11 mouse cellular contexts compared by ENCODE assay signal in the genomic region with DNA sequence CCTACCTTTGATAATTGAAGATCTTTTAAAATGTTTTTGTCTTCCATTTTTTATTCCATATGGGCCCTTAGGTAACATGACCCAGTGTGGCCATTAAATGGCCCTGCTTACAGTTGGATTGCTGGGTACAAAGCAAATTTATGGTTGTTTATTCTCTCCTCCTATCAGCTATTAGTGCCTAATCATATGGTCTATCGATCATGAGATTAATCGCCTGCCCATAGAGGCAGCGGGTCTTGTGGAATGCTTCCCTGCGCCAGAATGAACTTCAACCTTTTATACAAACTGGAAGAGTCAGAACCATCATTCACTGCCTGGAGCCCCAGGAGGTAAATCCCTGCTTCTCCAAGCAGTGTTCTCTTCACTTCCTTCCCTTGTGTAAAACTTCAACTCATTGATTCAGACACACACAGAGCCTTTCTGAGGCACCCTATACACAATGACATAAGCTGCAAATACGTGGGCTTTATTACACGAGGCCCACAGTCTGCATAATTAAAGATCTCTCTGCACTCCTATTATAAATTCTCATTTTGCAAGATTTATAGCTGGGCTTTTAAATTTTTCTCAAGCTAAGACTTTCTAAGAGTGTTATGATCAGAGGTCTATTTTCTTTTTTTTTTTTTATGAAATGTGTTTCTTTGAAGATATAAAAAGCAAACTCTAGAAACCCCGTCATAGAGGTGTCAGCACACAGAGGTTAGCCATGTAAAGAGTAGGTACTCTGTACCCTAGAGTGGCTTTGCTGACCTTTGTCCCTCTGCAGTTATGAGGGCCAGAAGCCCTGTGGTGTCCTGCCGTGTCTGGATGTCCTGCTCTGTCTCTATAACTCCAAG.
A peak's percentile ranks its signal among the peaks of the same experiment; 100 is the strongest.
DNase-seq lines count a peak whose midpoint lies in the region; ATAC-seq and TF ChIP-seq lines count a peak whose summit lies in the region.
"Had no signal": no experiment of that assay in that cellular context is flagged by ENCODE, and none has a peak within 500 bp of the region (broad histone marks: within the 10 kb centered on the region; RNA-seq: fewer than 3 reads in every experiment).

No protein-coding gene starts in this region.

- no peaks in the 10 kb centered on the region for H3K27me3 ChIP-seq in heart, embryonic 16.5 days (ENCODE audit: control insufficient read depth, insufficient read depth, low read length)
- H3K27me3 ChIP-seq in hindbrain, postnatal 0 days (ENCODE audit: insufficient read depth, low read length) = no peaks in the 10 kb centered on the region
- H3K27me3 ChIP-seq: lung, embryonic 15.5 days had no signal

- DNase-seq in kidney, adult 9 months = peak; percentile 59
- DNase-seq in kidney, postnatal 10 days = no peak
- no peak for DNase-seq in hindbrain, postnatal 0 days (ENCODE audit: low spot score)
- DNase-seq in mesoderm, embryonic 11.5 days (ENCODE audit: low read depth, low spot score) = peak; percentile 86
- DNase-seq in ovary, adult 18-20 months (ENCODE audit: low spot score) = no peak
- DNase-seq in right cerebral cortex, adult 18-20 months = no peak
- DNase-seq: adrenal gland, postnatal 25 days; cerebellum, postnatal 14 days had no signal

- H3K4me2 ChIP-seq in heart, embryonic 16.5 days (ENCODE audit: low read depth, low read length) = no peak overlapping the region
- no peak overlapping the region for H3K4me2 ChIP-seq in hindbrain, postnatal 0 days (ENCODE audit: low read depth, low read length)
- H3K4me2 ChIP-seq: lung, embryonic 15.5 days had no signal

- H3K27ac ChIP-seq in heart, embryonic 16.5 days (ENCODE audit: low read length) = peak overlapping the region; percentile 83
- peak overlapping the region; percentile 32; the same call in 1 of the 2 replicates for H3K27ac ChIP-seq in hindbrain, postnatal 0 days

- H3K9me3 ChIP-seq in heart, embryonic 16.5 days (replicated peaks; ENCODE audit: control insufficient read depth, low read length) = no peaks in the 10 kb centered on the region
- no peaks in the 10 kb centered on the region for H3K9me3 ChIP-seq in hindbrain, postnatal 0 days (ENCODE audit: low read length)
- H3K9me3 ChIP-seq: lung, embryonic 15.5 days had no signal

- WGBS in heart, embryonic 16.5 days = 62% methylated on average over 8 of the region's 8 CpGs
- 27% methylated on average over 8 of the region's 8 CpGs for WGBS in hindbrain, postnatal 0 days

- peaks cover 65% of the 10 kb centered on the region for H3K4me1 ChIP-seq in heart, embryonic 16.5 days (ENCODE audit: control insufficient read depth, insufficient read depth, low read length)
- peaks cover 24% of the 10 kb centered on the region for H3K4me1 ChIP-seq in hindbrain, postnatal 0 days (ENCODE audit: insufficient read depth, low read length)

- H3K36me3 ChIP-seq in heart, embryonic 16.5 days (ENCODE audit: control insufficient read depth, insufficient read depth) = no peaks in the 10 kb centered on the region
- no peaks in the 10 kb centered on the region for H3K36me3 ChIP-seq in hindbrain, postnatal 0 days (ENCODE audit: insufficient read depth, low read length)
- H3K36me3 ChIP-seq: lung, embryonic 15.5 days had no signal

- no peak for ATAC-seq in heart, embryonic 16.5 days (replicated peaks; ENCODE audit: extremely low read depth, insufficient read depth, low FRiP score)
- ATAC-seq in hindbrain, postnatal 0 days = no peak

- no peak for TF ChIP-seq CTCF in hindbrain, postnatal 0 days (IDR thresholded peaks at IDR 0.05; ENCODE audit: low read depth)

- no peak overlapping the region for H3K9ac ChIP-seq in heart, embryonic 16.5 days (ENCODE audit: low read length)
- no peak overlapping the region for H3K9ac ChIP-seq in hindbrain, postnatal 0 days (replicated peaks; ENCODE audit: low read length)
- H3K9ac ChIP-seq: lung, embryonic 15.5 days had no signal

- no peak overlapping the region for H3K4me3 ChIP-seq in heart, embryonic 16.5 days (ENCODE audit: low read length)
- H3K4me3 ChIP-seq in hindbrain, postnatal 0 days (ENCODE audit: low read length) = no peak overlapping the region
- H3K4me3 ChIP-seq: lung, embryonic 15.5 days; myocyte had no signal

Comparison
In these comparisons a context has a peak if more than half of its experiments do, and no peak if none do; other contexts are left out.
1. DNase-seq: peak in kidney, adult 9 months (single experiment) and mesoderm, embryonic 11.5 days (single experiment); none in kidney, postnatal 10 days (single experiment), hindbrain, postnatal 0 days (single experiment), ovary, adult 18-20 months (single experiment) and right cerebral cortex, adult 18-20 months (single experiment).